Mouse (Mus musculus): ENCODE measurements around the gene Zfp385a. TPM values are rescaled to one million over a fixed set of nuclear protein-coding genes. Genes with fewer than 3 reads are reported as not detected.

Gene Zfp385a
- polyA plus RNA-seq, 1 experiment from 2014 or later: 26.6 TPM

GRCm38 (mm10) chr15:103371208-103371607, 31.3 kb upstream of the Zfp385a start:
- 30% methylated on average over 2 of the region's 2 CpGs for WGBS
- no peak overlapping the region for H3K4me3 ChIP-seq
- H3K27ac ChIP-seq (replicated peaks): no peak overlapping the region
- ATAC-seq (ENCODE audit: low FRiP score, low read depth): no peak
- H3K4me1 ChIP-seq (replicated peaks): peaks cover 10% of the 10 kb centered on the region
- H3K9me3 ChIP-seq: no peaks in the 10 kb centered on the region
- H3K36me3 ChIP-seq: no peaks in the 10 kb centered on the region
- no peak overlapping the region for H3K4me2 ChIP-seq
- H3K9ac ChIP-seq: no peak overlapping the region
- H3K27me3 ChIP-seq: no peaks in the 10 kb centered on the region; the same call in 1 of the 2 replicates

- H3K9ac ChIP-seq: no peak overlapping the region
- H3K4me2 ChIP-seq: no peak overlapping the region
- 71% methylated on average over 4 of the region's 4 CpGs for WGBS
- H3K9me3 ChIP-seq: no peaks in the 10 kb centered on the region
- no peaks in the 10 kb centered on the region for H3K36me3 ChIP-seq
- peaks cover 4% of the 10 kb centered on the region; the same call in 1 of the 2 replicates for H3K27me3 ChIP-seq
- H3K4me3 ChIP-seq: no peak overlapping the region
- no peak for ATAC-seq (ENCODE audit: low FRiP score, low read depth)
- H3K27ac ChIP-seq (replicated peaks): no peak overlapping the region
- H3K4me1 ChIP-seq (replicated peaks): peaks cover 17% of the 10 kb centered on the region
Measured at GRCm38 (mm10) chr15:103370462-103370861, 30.6 kb upstream of the Zfp385a start.

- H3K36me3 ChIP-seq: no peaks in the 10 kb centered on the region
- no peak overlapping the region for H3K27ac ChIP-seq (replicated peaks)
- H3K4me2 ChIP-seq: no peak overlapping the region
- ATAC-seq (ENCODE audit: low FRiP score, low read depth): no peak
- 45% methylated on average over 1 of the region's 1 CpGs for WGBS
- H3K4me3 ChIP-seq: no peak overlapping the region
- H3K27me3 ChIP-seq: peaks cover 5% of the 10 kb centered on the region; the same call in 1 of the 2 replicates
- H3K9ac ChIP-seq: no peak overlapping the region
- H3K9me3 ChIP-seq: no peaks in the 10 kb centered on the region
- H3K4me1 ChIP-seq (replicated peaks): peaks cover 20% of the 10 kb centered on the region
Measured at GRCm38 (mm10) chr15:103369123-103369522, 29.2 kb upstream of the Zfp385a start.

GRCm38 (mm10) chr15:103368179-103368940, 28.5 kb upstream of the Zfp385a start:
- no peak overlapping the region for H3K4me3 ChIP-seq
- H3K27me3 ChIP-seq: peaks cover 5% of the 10 kb centered on the region; the same call in 1 of the 2 replicates

GRCm38 (mm10) chr15:103366376-103367149, 26.7 kb upstream of the Zfp385a start, which contains the start of gene Itga5:
TSS of gene Itga5 (minus strand) at chr15:103366763.
- Histone ChIP-seq H3K27me3 (peaks cover 5% of the 10 kb centered on the region; the same call in 1 of the 2 replicates), H3K9ac (peak within 1 kb of the TSS; percentile 51), H3K4me3 (peak within 1 kb of the TSS; percentile 46), H3K36me3 (no peaks in the 10 kb centered on the region), H3K4me1 (replicated peaks) (peaks cover 20% of the 10 kb centered on the region), H3K27ac (replicated peaks) (peak within 1 kb of the TSS; percentile 17; the same call in 1 of the 2 replicates), H3K9me3 (no peaks in the 10 kb centered on the region), H3K4me2 (peak within 1 kb of the TSS; percentile 92)
- under 1% methylated on average over 50 of the region's 51 CpGs for WGBS
- ATAC-seq (ENCODE audit: low FRiP score, low read depth): peak; percentile 75

More at GRCm38 (mm10) chr15:103368179-103368940, 28.5 kb upstream of the Zfp385a start:
- Histone ChIP-seq H3K27ac (replicated peaks) (no peak overlapping the region), H3K36me3 (no peaks in the 10 kb centered on the region), H3K9ac (no peak overlapping the region), H3K4me2 (no peak overlapping the region), H3K9me3 (no peaks in the 10 kb centered on the region), H3K4me1 (replicated peaks) (peaks cover 20% of the 10 kb centered on the region)
- no peak for ATAC-seq (ENCODE audit: low FRiP score, low read depth)
- 83% methylated on average over 4 of the region's 4 CpGs for WGBS

GRCm38 (mm10) chr15:103365471-103366375, 25.8 kb upstream of the Zfp385a start:
- H3K9me3 ChIP-seq: no peaks in the 10 kb centered on the region
- peak overlapping the region; percentile 46 for H3K4me3 ChIP-seq
- H3K27me3 ChIP-seq: peaks cover 5% of the 10 kb centered on the region; the same call in 1 of the 2 replicates
- peak overlapping the region; percentile 51 for H3K9ac ChIP-seq
- no peaks in the 10 kb centered on the region for H3K36me3 ChIP-seq
- peak overlapping the region; percentile 17; the same call in 1 of the 2 replicates for H3K27ac ChIP-seq (replicated peaks)
- no peak for ATAC-seq (ENCODE audit: low FRiP score, low read depth)
- peaks cover 20% of the 10 kb centered on the region for H3K4me1 ChIP-seq (replicated peaks)
- peak overlapping the region; percentile 92 for H3K4me2 ChIP-seq
- WGBS: under 1% methylated on average over 51 of the region's 51 CpGs

- H3K27ac ChIP-seq (replicated peaks): no peak overlapping the region
- 0 out of 2 replicates have a peak overlapping the region, but pooled peaks have one; percentile 46 for H3K4me3 ChIP-seq
- 55% methylated on average over 4 of the region's 4 CpGs for WGBS
- ATAC-seq (ENCODE audit: low FRiP score, low read depth): no peak
- peaks cover 5% of the 10 kb centered on the region; the same call in 1 of the 2 replicates for H3K27me3 ChIP-seq
- peak overlapping the region; percentile 92 for H3K4me2 ChIP-seq
- H3K9me3 ChIP-seq: no peaks in the 10 kb centered on the region
- no peaks in the 10 kb centered on the region for H3K36me3 ChIP-seq
- peaks cover 20% of the 10 kb centered on the region for H3K4me1 ChIP-seq (replicated peaks)
- H3K9ac ChIP-seq: no peak overlapping the region
Measured at GRCm38 (mm10) chr15:103364761-103365160, 24.9 kb upstream of the Zfp385a start.

- Histone ChIP-seq H3K4me1 (replicated peaks) (peaks cover 20% of the 10 kb centered on the region), H3K4me2 (no peak overlapping the region), H3K27me3 (peaks cover 5% of the 10 kb centered on the region; the same call in 1 of the 2 replicates), H3K4me3 (no peak overlapping the region), H3K36me3 (no peaks in the 10 kb centered on the region), H3K27ac (replicated peaks) (no peak overlapping the region), H3K9ac (no peak overlapping the region), H3K9me3 (no peaks in the 10 kb centered on the region)
- ATAC-seq (ENCODE audit: low FRiP score, low read depth): no peak
- 66% methylated on average over 1 of the region's 1 CpGs for WGBS
Measured at GRCm38 (mm10) chr15:103363809-103364208, 23.9 kb upstream of the Zfp385a start.

GRCm38 (mm10) chr15:103362950-103363349, 23.1 kb upstream of the Zfp385a start:
- Histone ChIP-seq H3K4me2 (no peak overlapping the region), H3K9ac (no peak overlapping the region), H3K4me3 (no peak overlapping the region), H3K36me3 (no peaks in the 10 kb centered on the region), H3K4me1 (replicated peaks) (peaks cover 20% of the 10 kb centered on the region), H3K9me3 (no peaks in the 10 kb centered on the region), H3K27ac (replicated peaks) (no peak overlapping the region), H3K27me3 (peaks cover 5% of the 10 kb centered on the region; the same call in 1 of the 2 replicates)
- no peak for ATAC-seq (ENCODE audit: low FRiP score, low read depth)
- 93% methylated on average over 3 of the region's 3 CpGs for WGBS

- no peak overlapping the region for H3K27ac ChIP-seq (replicated peaks)
- H3K4me2 ChIP-seq: no peak overlapping the region
- H3K27me3 ChIP-seq: peaks cover 5% of the 10 kb centered on the region; the same call in 1 of the 2 replicates
- ATAC-seq (ENCODE audit: low FRiP score, low read depth): no peak
- 86% methylated on average over 7 of the region's 7 CpGs for WGBS
- no peaks in the 10 kb centered on the region for H3K9me3 ChIP-seq
- H3K4me3 ChIP-seq: no peak overlapping the region
- peaks cover 20% of the 10 kb centered on the region for H3K4me1 ChIP-seq (replicated peaks)
- H3K9ac ChIP-seq: no peak overlapping the region
- no peaks in the 10 kb centered on the region for H3K36me3 ChIP-seq
Measured at GRCm38 (mm10) chr15:103362333-103362732, 22.4 kb upstream of the Zfp385a start.

- Histone ChIP-seq H3K36me3 (no peaks in the 10 kb centered on the region), H3K4me1 (replicated peaks) (peaks cover 11% of the 10 kb centered on the region), H3K9ac (no peak overlapping the region), H3K27ac (replicated peaks) (no peak overlapping the region), H3K9me3 (no peaks in the 10 kb centered on the region), H3K4me3 (no peak overlapping the region), H3K4me2 (no peak overlapping the region), H3K27me3 (peaks cover 5% of the 10 kb centered on the region; the same call in 1 of the 2 replicates)
- 96% methylated on average over 1 of the region's 1 CpGs for WGBS
- no peak for ATAC-seq (ENCODE audit: low FRiP score, low read depth)
Measured at GRCm38 (mm10) chr15:103361269-103361668, 21.4 kb upstream of the Zfp385a start.

Data from hindbrain, embryonic 15.5 days (tissue).